Mouse (Mus musculus) liver, embryonic 11.5 days (tissue): ENCODE measurements at regions not wholly inside any gene's neighbourhood (a gene's known extent, or its start where the extent isn't known, plus 50 kb on each side); places are given as distances from the start of the nearest gene placed in this dataset.
"Not testable (repeated sequence)": the region's sequence is repeated elsewhere in the genome, so short reads cannot be mapped to it uniquely, and the experiment has no call there.

Source experiments
- ATAC-seq: fragments of 200-750 bp; cut with Nextera tagmentation; replicated peaks from 2 replicates; pipeline ENCODE4 v1.8.0; 2017; ENCODE audit warnings: moderate number of reproducible peaks, mild to moderate bottlenecking, moderate TSS enrichment, moderate library complexity; ENCODE audit not compliant: low FRiP score
- DNase-seq: peaks from one replicate; pipeline ENCODE4 v3.0.0-alpha.2; 2017; ENCODE audit warnings: low spot score
- H3K27ac ChIP-seq: fragments of 300-500 bp; sonication (generic); 2 replicates; pipeline ENCODE4 v1.5.1; 2014; ENCODE audit warnings: mild to moderate bottlenecking, low read depth, low read length, control low read depth
- H3K27me3 ChIP-seq: fragments of 300-500 bp; sonication (generic); replicated peaks from 2 replicates; pipeline ENCODE4 v1.6.1; 2014; ENCODE audit warnings: low read length, mixed read lengths; ENCODE audit not compliant: control insufficient read depth, insufficient read depth
- H3K36me3 ChIP-seq: fragments of 300-500 bp; sonication (generic); 2 replicates; pipeline ENCODE4 v1.6.1; 2014; ENCODE audit warnings: mild to moderate bottlenecking, low read length, moderate library complexity, mixed read lengths; ENCODE audit not compliant: control insufficient read depth, insufficient read depth
- H3K4me1 ChIP-seq: fragments of 300-500 bp; sonication (generic); replicated peaks from 2 replicates; pipeline ENCODE4 v1.6.1; 2014; ENCODE audit warnings: low read length, mixed read lengths; ENCODE audit not compliant: control insufficient read depth, insufficient read depth
- H3K4me2 ChIP-seq: fragments of 300-500 bp; sonication (generic); 2 replicates; pipeline ENCODE4 v1.6.1; 2014; ENCODE audit warnings: mild to moderate bottlenecking, control low read depth, moderate library complexity
- H3K4me3 ChIP-seq: fragments of 300-500 bp; sonication (generic); 2 replicates; pipeline ENCODE4 v1.5.1; 2014; ENCODE audit warnings: low read depth, low read length, control low read depth
- H3K9ac ChIP-seq: fragments of 300-500 bp; sonication (generic); 2 replicates; pipeline ENCODE4 v1.6.1; 2014; ENCODE audit warnings: low read depth, low read length, control low read depth
- H3K9me3 ChIP-seq: fragments of 300-500 bp; sonication (generic); 2 replicates; pipeline ENCODE4 v1.6.1; 2016; ENCODE audit warnings: low read length, inconsistent platforms, mixed read lengths; ENCODE audit not compliant: control insufficient read depth
- WGBS: fragments of 180-500 bp; shearing (Covaris S2); extraction: QIAGEN DNeasy Blood & Tissue Kit; methylation state at CpG from one replicate; pipeline ENCODE4 v1.1.7; 2014; 5-methylcytosine and 5-hydroxymethylcytosine counted together

DNA sequence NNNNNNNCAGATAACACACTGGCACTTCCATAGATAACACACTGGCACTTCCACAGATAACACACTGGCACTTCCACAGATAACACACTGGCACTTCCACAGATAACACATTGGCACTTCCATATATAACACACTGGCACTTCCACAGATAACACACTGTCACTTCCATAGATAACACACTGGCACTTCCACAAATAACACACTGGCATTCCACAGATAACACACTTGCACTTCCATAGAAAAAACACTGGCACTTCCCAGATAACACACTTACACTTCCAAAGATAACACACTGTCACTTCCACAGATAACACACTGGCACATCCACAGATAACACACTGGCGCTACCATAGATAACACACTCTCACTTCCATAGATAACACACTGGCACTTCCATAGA is 105.7 kb upstream of the Afdn start:
- ATAC-seq, H3K27ac ChIP-seq, DNase-seq, H3K9ac ChIP-seq, H3K9me3 ChIP-seq, H3K27me3 ChIP-seq, H3K36me3 ChIP-seq, H3K4me1 ChIP-seq, H3K4me3 ChIP-seq, H3K4me2 ChIP-seq: not testable (repeated sequence)
- WGBS = 54% methylated on average over 1 of the region's 1 CpGs

DNA sequence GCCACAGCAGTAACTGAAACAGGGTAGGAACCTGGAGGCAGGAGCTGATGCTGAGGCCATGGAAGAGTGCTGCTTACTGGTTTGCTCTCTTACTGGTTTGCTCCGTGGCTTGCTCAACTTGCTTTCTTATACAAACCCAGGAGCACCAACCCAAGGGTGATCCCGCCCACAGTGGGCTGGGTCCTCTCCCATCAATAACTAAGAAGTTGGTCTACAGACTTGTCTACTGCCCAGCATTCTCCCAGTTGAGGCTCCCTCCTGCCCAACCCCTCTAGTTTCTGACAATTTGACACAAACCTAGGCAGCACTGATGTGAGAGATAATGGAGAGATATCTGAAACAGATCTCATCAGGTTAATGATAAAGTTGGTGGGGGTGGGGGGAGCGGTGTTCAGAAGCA is 104.3 kb upstream of the Afdn start:
- Histone ChIP-seq H3K9ac (no peak overlapping the region), H3K4me2 (peak overlapping the region; percentile 28; the same call in 1 of the 2 replicates), H3K36me3 (no peaks in the 10 kb centered on the region), H3K27me3 (no peaks in the 10 kb centered on the region), H3K27ac (no peak overlapping the region), H3K4me3 (no peak overlapping the region), H3K4me1 (0 out of 2 replicates have a peak, but pooled peaks cover 3% of the 10 kb centered on the region), H3K9me3 (no peaks in the 10 kb centered on the region)
- WGBS = 23% methylated on average over 3 of the region's 3 CpGs
- ATAC-seq (peak; percentile 38; the same call in 1 of the 2 replicates), DNase-seq (no peak)

DNA sequence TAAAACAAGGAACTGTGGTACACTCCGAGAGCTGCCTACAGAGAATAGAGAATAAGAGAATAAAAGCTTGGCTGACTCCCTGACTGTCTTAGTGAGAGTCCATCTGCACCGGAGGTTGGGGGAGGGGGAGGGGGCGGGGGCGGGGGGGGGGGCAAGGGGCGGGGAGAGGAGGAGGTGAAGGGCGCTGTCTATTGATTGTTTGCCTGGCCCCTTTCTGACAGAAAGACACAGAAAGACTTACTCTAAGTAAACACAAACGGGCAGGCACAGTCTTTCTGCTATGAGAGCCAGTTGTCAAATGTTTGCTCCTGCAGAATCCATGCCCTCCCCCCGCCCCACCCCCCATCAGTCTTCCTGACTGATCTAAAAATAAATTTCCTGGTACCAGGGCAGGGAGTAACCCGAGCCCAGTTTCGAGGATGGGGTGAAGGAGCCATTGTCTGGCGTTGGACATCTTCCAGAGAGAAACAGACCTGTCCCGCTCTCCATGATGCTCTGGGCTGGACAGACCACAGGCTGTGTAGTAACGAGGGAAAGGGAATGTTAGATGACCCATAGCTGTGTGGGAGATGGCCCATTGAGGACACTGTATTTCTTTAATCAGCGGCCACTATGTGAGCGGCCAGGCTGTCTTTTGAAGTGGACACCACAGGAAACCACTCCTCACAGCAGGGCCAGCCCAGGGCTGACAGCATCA is 103.7 kb upstream of the Afdn start:
- H3K27me3 ChIP-seq = no peaks in the 10 kb centered on the region
- ATAC-seq (peak; percentile 52), DNase-seq (no peak)
- no peaks in the 10 kb centered on the region for H3K9me3 ChIP-seq
- H3K9ac ChIP-seq = no peak overlapping the region
- H3K4me1 ChIP-seq = peaks cover 3% of the 10 kb centered on the region; the same call in 1 of the 2 replicates
- H3K4me3 ChIP-seq = no peak overlapping the region
- 0 out of 2 replicates have a peak overlapping the region, but pooled peaks have one; percentile 11 for H3K27ac ChIP-seq
- H3K4me2 ChIP-seq = peak overlapping the region; percentile 39
- no peaks in the 10 kb centered on the region for H3K36me3 ChIP-seq
- WGBS = 8% methylated on average over 12 of the region's 15 CpGs

DNA sequence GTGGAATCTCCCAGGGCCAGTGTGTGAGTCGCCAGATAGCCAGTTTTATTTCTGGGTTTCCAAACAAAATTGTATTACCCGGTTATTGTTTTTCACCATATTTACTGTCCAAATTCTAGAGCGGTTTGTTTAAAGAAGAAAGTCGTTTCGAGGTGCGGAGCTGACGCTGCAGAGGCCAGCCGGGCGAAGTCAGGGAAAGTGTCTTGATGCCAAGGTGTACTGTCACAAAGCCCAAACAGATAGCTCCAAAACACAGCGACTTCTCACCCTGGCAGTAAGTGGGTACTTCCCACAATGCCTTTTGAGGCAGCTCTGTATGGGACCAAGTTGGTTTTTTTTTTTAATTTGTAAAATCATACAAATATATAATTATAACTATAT is 103.2 kb upstream of the Afdn start:
- no peaks in the 10 kb centered on the region for H3K9me3 ChIP-seq
- 0 out of 2 replicates have a peak overlapping the region, but pooled peaks have one; percentile 11 for H3K27ac ChIP-seq
- H3K4me2 ChIP-seq = peak overlapping the region; percentile 39
- DNase-seq (no peak), ATAC-seq (no peak)
- 41% methylated on average over 10 of the region's 10 CpGs for WGBS
- no peaks in the 10 kb centered on the region for H3K36me3 ChIP-seq
- peaks cover 3% of the 10 kb centered on the region; the same call in 1 of the 2 replicates for H3K4me1 ChIP-seq
- H3K27me3 ChIP-seq = no peaks in the 10 kb centered on the region
- no peak overlapping the region for H3K9ac ChIP-seq
- H3K4me3 ChIP-seq = no peak overlapping the region

DNA sequence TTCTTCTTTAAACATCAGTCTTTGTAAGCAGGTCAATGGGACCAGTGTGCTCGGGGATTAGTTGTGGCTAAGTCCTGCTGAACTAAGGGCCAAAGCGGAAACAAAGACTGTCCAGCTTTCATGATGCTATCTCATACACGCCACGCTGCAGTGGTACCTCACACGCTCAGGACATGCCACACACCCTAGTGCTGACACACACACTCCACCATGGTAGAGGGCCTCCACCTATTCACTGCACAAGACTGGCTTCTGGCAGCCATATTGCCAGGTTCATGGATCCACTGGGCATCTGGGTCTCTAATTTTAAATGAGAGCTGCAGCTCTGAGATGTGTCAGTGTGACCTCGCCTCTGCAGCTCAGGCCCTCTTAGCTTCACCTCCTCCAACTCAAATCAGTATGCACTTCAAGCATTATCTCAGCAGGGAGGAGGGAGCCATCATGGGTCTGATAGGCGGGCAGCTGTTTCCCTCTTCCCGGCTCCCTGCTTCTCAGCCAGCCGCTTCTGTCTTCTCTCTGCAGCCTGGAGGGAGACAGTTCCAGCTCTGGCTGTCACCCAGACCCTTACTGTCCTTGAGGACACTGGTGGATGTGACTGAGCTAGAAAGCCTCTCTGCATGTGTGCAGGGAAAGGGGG is 102.6 kb upstream of the Afdn start:
- DNase-seq (no peak), ATAC-seq (no peak)
- no peaks in the 10 kb centered on the region for H3K9me3 ChIP-seq
- H3K9ac ChIP-seq = no peak overlapping the region
- WGBS = 57% methylated on average over 9 of the region's 9 CpGs
- H3K36me3 ChIP-seq = no peaks in the 10 kb centered on the region
- no peak overlapping the region for H3K4me3 ChIP-seq
- no peak overlapping the region for H3K27ac ChIP-seq
- H3K27me3 ChIP-seq = no peaks in the 10 kb centered on the region
- no peak overlapping the region for H3K4me2 ChIP-seq
- peaks cover 3% of the 10 kb centered on the region; the same call in 1 of the 2 replicates for H3K4me1 ChIP-seq

DNA sequence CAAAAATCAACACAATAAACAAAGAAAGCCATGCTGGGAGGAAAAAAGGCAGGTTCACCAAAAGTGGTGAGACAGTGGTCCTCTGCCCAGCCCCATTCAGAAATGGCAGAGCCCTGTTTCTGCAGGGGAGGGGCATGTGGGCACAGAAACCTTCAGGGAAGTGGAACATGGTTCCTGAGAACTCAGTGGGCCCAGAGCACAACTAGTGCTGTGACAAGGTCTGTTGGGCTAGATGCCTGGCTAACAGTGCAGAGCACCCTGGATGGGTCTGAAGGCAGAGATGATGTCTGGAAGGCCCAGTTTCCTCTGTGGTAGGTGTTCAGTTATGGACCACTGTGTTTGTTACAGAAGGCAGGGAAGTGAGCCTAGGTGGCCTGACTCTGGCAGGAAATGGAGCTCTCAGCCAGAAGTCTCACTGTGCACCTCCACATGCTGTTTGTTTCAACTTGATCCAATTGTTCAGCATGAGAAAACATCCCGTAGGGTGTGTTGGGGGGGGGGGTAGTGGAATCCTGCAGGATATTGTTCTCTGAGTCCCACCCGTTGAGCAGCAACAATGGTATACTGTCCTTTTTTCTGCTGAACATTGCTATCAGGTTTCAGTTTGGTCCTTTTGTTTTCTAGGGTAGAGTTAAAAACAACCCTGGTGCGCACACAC is 101.9 kb upstream of the Afdn start:
- Histone ChIP-seq H3K4me2 (no peak overlapping the region), H3K27me3 (no peaks in the 10 kb centered on the region), H3K9ac (no peak overlapping the region), H3K36me3 (no peaks in the 10 kb centered on the region), H3K4me3 (no peak overlapping the region), H3K27ac (no peak overlapping the region), H3K9me3 (no peaks in the 10 kb centered on the region), H3K4me1 (peaks cover 3% of the 10 kb centered on the region; the same call in 1 of the 2 replicates)
- DNase-seq (no peak), ATAC-seq (no peak)
- 68% methylated on average over 3 of the region's 3 CpGs for WGBS

DNA sequence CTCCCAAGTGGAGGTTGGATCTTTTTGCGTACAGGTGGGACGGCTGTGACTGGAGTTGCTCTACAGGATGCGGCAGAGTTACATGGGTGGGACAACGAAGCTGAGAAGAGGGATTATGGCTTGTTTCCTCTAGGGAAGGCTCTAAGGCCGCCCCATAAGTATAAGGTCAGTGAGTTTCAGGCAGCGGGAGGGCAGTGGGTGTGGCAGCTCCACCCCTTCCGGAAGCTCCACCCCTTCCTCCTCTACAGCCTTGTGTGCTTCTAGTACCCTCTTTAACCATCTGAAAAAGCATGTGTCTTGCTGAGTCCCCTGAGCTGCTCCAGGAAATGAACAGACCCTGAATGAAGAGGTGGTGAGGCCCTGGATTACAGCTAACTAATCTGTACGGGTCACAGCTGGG is 101.2 kb upstream of the Afdn start:
- no peak overlapping the region for H3K27ac ChIP-seq
- no peak overlapping the region for H3K4me3 ChIP-seq
- H3K9ac ChIP-seq = no peak overlapping the region
- ATAC-seq = 0 out of 2 replicates have a peak, but pooled peaks have one; percentile 15
- H3K27me3 ChIP-seq = no peaks in the 10 kb centered on the region
- WGBS = 50% methylated on average over 8 of the region's 8 CpGs
- no peak for DNase-seq
- no peaks in the 10 kb centered on the region for H3K36me3 ChIP-seq
- H3K4me2 ChIP-seq = no peak overlapping the region
- no peaks in the 10 kb centered on the region for H3K9me3 ChIP-seq
- peaks cover 3% of the 10 kb centered on the region; the same call in 1 of the 2 replicates for H3K4me1 ChIP-seq

DNA sequence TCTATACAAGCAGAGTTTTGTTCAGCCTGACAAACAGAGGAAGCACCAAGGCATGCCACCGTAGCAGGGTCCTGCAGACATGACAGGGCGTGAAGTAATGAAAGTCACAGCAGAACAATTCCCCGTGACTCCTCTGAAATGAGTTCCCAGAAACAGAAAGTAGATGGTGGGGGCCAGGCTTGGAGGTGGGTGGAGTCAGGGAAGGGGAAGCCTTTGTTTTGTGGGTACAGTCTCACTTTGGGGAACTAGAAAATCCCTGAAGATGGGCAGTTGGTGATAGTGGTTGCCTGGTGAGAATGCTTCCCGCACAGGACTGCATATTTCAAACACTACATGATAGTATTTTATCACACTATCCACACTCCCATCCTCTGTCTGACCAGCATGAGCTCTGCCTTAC is 100.4 kb upstream of the Afdn start:
- ATAC-seq (no peak), DNase-seq (no peak)
- no peaks in the 10 kb centered on the region for H3K36me3 ChIP-seq
- H3K4me3 ChIP-seq = no peak overlapping the region
- no peak overlapping the region for H3K4me2 ChIP-seq
- peaks cover 3% of the 10 kb centered on the region; the same call in 1 of the 2 replicates for H3K4me1 ChIP-seq
- H3K9ac ChIP-seq = no peak overlapping the region
- H3K27me3 ChIP-seq = no peaks in the 10 kb centered on the region
- 74% methylated on average over 4 of the region's 4 CpGs for WGBS
- no peak overlapping the region for H3K27ac ChIP-seq
- H3K9me3 ChIP-seq = no peaks in the 10 kb centered on the region
